Mouse (Mus musculus) spleen, adult 12 weeks (tissue): ENCODE results near the gene Gm5416.
"Not testable (repeated sequence)": the region's sequence is repeated elsewhere in the genome, so short reads cannot be mapped to it uniquely, and the experiment has no call there.

Source experiments
- DNase-seq: peaks from one replicate; pipeline ENCODE4 v3.0.0; 2022; ENCODE audit warnings: low spot score

Gene Gm5416

GRCm38 (mm10) chr16:36209967-36210453 is at the start of gene Gm5416:
TSS of gene Gm5416 (plus strand) at chr16:36210403.
- no peak for DNase-seq

- not testable (repeated sequence) for DNase-seq
Observed at GRCm38 (mm10) chr16:36167841-36168240, 42.4 kb upstream of the Gm5416 start.

GRCm38 (mm10) chr16:36176108-36176507 is 34.1 kb upstream of the Gm5416 start:
- no peak for DNase-seq

- DNase-seq, result no peak
Observed at GRCm38 (mm10) chr16:36179910-36180309, 30.3 kb upstream of the Gm5416 start.

GRCm38 (mm10) chr16:36183912-36184311 is 26.3 kb upstream of the Gm5416 start, which contains the start of gene Gm5483:
TSS of gene Gm5483 (plus strand) at chr16:36184212.
- not testable (repeated sequence) for DNase-seq

GRCm38 (mm10) chr16:36199226-36199625 is 11.0 kb upstream of the Gm5416 start:
- no peak for DNase-seq

- DNase-seq, result no peak
Observed at GRCm38 (mm10) chr16:36203846-36204245, 6.4 kb upstream of the Gm5416 start.

- not testable (repeated sequence) for DNase-seq
Observed at GRCm38 (mm10) chr16:36205684-36206083, 4.5 kb upstream of the Gm5416 start.

- not testable (repeated sequence) for DNase-seq
Observed at GRCm38 (mm10) chr16:36221168-36221567, 11.0 kb downstream of the Gm5416 start, which contains the start of gene 2010005H15Rik. TSS of gene 2010005H15Rik (plus strand) at chr16:36221468.

- DNase-seq, result not testable (repeated sequence)
Observed at GRCm38 (mm10) chr16:36260585-36260984, 50.4 kb downstream of the Gm5416 start.
